Mouse (Mus musculus) inflammation-experienced regulatory T-cells (primary cell): ENCODE data around the gene Hist1h3i. TPM values are rescaled to one million over a fixed set of nuclear protein-coding genes. Genes with fewer than 3 reads are reported as not detected.

Experiments
- polyA plus RNA-seq, 2 experiments: library from polyadenylated mRNA; unstranded; fragments of 100-300 nt; shearing (Covaris generic); gene quantifications; one replicate each; pipeline ENCODE4 v1.2.1; 2017

The Hist1h3i gene
- polyA plus RNA-seq, result 1 to 10 TPM in 1 of 2 experiments, not detected in 1; 1.5 TPM

GRCm38 (mm10) chr13:21783255-21783617 is at the start of gene Hist1h3i:
TSS of gene Hist1h3i (minus strand) at chr13:21783370.

GRCm38 (mm10) chr13:21831418-21832394 is 48.5 kb upstream of the Hist1h3i start, which contains the start of gene Hist1h4n:
TSS of gene Hist1h4n (minus strand) at chr13:21832196.

GRCm38 (mm10) chr13:21811539-21811938 is 28.4 kb upstream of the Hist1h3i start, which contains the start of gene Hist1h4m:
TSS of gene Hist1h4m (plus strand) at chr13:21811746.

GRCm38 (mm10) chr13:21810073-21810472 is 26.9 kb upstream of the Hist1h3i start, which contains the start of the genes Hist1h2bq and Hist1h2ao:
TSS of gene Hist1h2bq (minus strand) at chr13:21810197.
TSS of gene Hist1h2ao (plus strand) at chr13:21810465.

GRCm38 (mm10) chr13:21786899-21787629 is 3.9 kb upstream of the Hist1h3i start, which contains the start of the genes Hist1h2an and Hist1h2bp:
TSS of gene Hist1h2an (minus strand) at chr13:21787218.
TSS of gene Hist1h2bp (plus strand) at chr13:21787461.

GRCm38 (mm10) chr13:21779767-21780731 is 3.1 kb downstream of the Hist1h3i start, which contains the start of gene Hist1h1b:
TSS of gene Hist1h1b (minus strand) at chr13:21780625.

GRCm38 (mm10) chr13:21753524-21754285 is 29.5 kb downstream of the Hist1h3i start, which contains the start of the genes Hist1h2ak and Hist1h2bn:
TSS of gene Hist1h2ak (minus strand) at chr13:21753827.
TSS of gene Hist1h2bn (plus strand) at chr13:21754123.

GRCm38 (mm10) chr13:21750159-21751017 is 32.8 kb downstream of the Hist1h3i start, which contains the start of gene Hist1h4k:
TSS of gene Hist1h4k (minus strand) at chr13:21750505.

GRCm38 (mm10) chr13:21734906-21735767 is 48.0 kb downstream of the Hist1h3i start, which contains the start of gene Hist1h4j:
TSS of gene Hist1h4j (plus strand) at chr13:21735064.

Other genes starting within 250 kb of the Hist1h3i start
- gene Olfr1366, start 240.6 kb downstream of the Hist1h3i start, polyA plus RNA-seq, result not detected
- 1 to 10 TPM in 1 of 2 experiments, under 1 TPM in 1; 0.95 to 2.1 TPM for gene Olfr1535, start 223.5 kb downstream of the Hist1h3i start, polyA plus RNA-seq
- gene Olfr1364, start 201.6 kb downstream of the Hist1h3i start, polyA plus RNA-seq, result not detected
- not detected for gene Olfr1362, start 169.3 kb downstream of the Hist1h3i start, polyA plus RNA-seq
- gene Olfr11, start 140.9 kb downstream of the Hist1h3i start, polyA plus RNA-seq, result not detected
- gene Olfr1361, start 120.0 kb downstream of the Hist1h3i start, polyA plus RNA-seq, result under 1 TPM in 1 of 2 experiments, not detected in 1; 0.60 TPM
- under 1 TPM in 1 of 2 experiments, not detected in 1; 0.21 TPM for gene Olfr1360, start 106.0 kb downstream of the Hist1h3i start, polyA plus RNA-seq
- gene Olfr1359, start 85.3 kb downstream of the Hist1h3i start, polyA plus RNA-seq, result under 1 TPM in 1 of 2 experiments, not detected in 1; 0.71 TPM
- gene Hist1h2bl, start 67.2 kb downstream of the Hist1h3i start, polyA plus RNA-seq, result 1 to 10 TPM in 1 of 2 experiments, not detected in 1; 1.4 TPM
- 10 to 100 TPM; 14.1 to 15.1 TPM for gene Hist1h2ai, start 66.9 kb downstream of the Hist1h3i start, polyA plus RNA-seq
- 1 to 10 TPM; 1.7 to 2.2 TPM for gene Hist1h3h, start 65.7 kb downstream of the Hist1h3i start, polyA plus RNA-seq
- gene Hist1h2bm, start 61.3 kb downstream of the Hist1h3i start, polyA plus RNA-seq, result not detected
- under 1 TPM in 1 of 2 experiments, not detected in 1; 0.34 TPM for gene Hist1h4j, start 48.3 kb downstream of the Hist1h3i start, polyA plus RNA-seq
- 10 to 100 TPM in 1 of 2 experiments, 1 to 10 TPM in 1; 4.7 to 30.8 TPM for gene Hist1h4k, start 32.9 kb downstream of the Hist1h3i start, polyA plus RNA-seq
- 1 to 10 TPM; 2.4 to 8.2 TPM for gene Hist1h2ak, start 29.5 kb downstream of the Hist1h3i start, polyA plus RNA-seq
- 1 to 10 TPM; 3.2 to 5.7 TPM for gene Hist1h2bn, start 29.2 kb downstream of the Hist1h3i start, polyA plus RNA-seq
- gene Hist1h1b, start 2.7 kb downstream of the Hist1h3i start, polyA plus RNA-seq, result 1 to 10 TPM; 2.0 to 3.3 TPM
- gene Hist1h2an, start 3.8 kb upstream of the Hist1h3i start, polyA plus RNA-seq, result 1 to 10 TPM; 2.5 to 3.2 TPM
- 1 to 10 TPM in 1 of 2 experiments, not detected in 1; 1.6 TPM for gene Hist1h2bp, start 4.1 kb upstream of the Hist1h3i start, polyA plus RNA-seq
- gene Hist1h2bq, start 26.8 kb upstream of the Hist1h3i start, polyA plus RNA-seq, result 10 to 100 TPM in 1 of 2 experiments, 1 to 10 TPM in 1; 7.5 to 13.4 TPM
- gene Hist1h2ao, start 27.1 kb upstream of the Hist1h3i start, polyA plus RNA-seq, result not detected
- 10 to 100 TPM; 42.5 to 43.7 TPM for gene Hist1h4m, start 28.4 kb upstream of the Hist1h3i start, polyA plus RNA-seq
- 10 to 100 TPM; 22.4 to 34.7 TPM for gene Hist1h4n, start 48.8 kb upstream of the Hist1h3i start, polyA plus RNA-seq
- 100 to 1,000 TPM; 128 to 153 TPM for gene Hist1h2ap, start 50.1 kb upstream of the Hist1h3i start, polyA plus RNA-seq
- gene Hist1h2br, start 50.4 kb upstream of the Hist1h3i start, polyA plus RNA-seq, result 10 to 100 TPM in 1 of 2 experiments, 1 to 10 TPM in 1; 7.3 to 14.5 TPM
- under 1 TPM in 1 of 2 experiments, not detected in 1; 0.36 TPM for gene Zfp184, start 161.7 kb upstream of the Hist1h3i start, polyA plus RNA-seq
- gene Pom121l2, start 197.8 kb upstream of the Hist1h3i start, polyA plus RNA-seq, result not detected
- 1 to 10 TPM in 1 of 2 experiments, under 1 TPM in 1; 0.16 to 1.4 TPM for gene Prss16, start 226.4 kb upstream of the Hist1h3i start, polyA plus RNA-seq